Mouse (Mus musculus): Measurements from ENCODE around the gene Cpne5.
"Not testable (repeated sequence)": the region's sequence is repeated elsewhere in the genome, so short reads cannot be mapped to it uniquely, and the experiment has no call there.

Cpne5 gene

DNA sequence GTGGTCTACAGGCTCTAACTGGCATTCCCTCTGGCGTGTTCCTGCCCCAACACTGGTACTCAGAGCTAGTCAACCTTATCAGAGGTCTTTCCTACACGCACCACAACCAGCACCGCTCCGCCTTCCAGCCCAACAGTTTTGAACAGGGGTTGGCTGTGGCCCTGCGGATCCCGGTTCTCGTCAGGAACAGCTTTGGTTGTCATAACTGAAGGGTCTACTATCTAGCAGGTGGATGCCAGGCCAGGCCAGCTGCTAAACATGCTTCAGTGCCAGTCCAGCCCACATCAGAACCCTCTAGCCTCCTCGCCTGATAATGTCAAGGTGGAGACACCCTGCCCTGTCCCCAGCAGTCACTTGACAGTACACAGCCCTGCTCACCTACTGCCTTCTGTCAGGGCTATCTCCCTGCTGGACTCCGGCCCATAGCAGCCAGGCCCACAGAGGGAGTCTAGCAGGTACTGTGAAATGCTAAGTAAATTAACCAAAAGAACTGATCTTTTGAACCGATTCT lies 19.1 kb upstream of the Cpne5 start:
- no peak for DNase-seq (ENCODE audit: low spot score in 2 of 2)

GRCm38 (mm10) chr17:29256507-29256906 lies 18.5 kb upstream of the Cpne5 start:
- DNase-seq (ENCODE audit: low spot score in 2 of 2), result no peak

DNA sequence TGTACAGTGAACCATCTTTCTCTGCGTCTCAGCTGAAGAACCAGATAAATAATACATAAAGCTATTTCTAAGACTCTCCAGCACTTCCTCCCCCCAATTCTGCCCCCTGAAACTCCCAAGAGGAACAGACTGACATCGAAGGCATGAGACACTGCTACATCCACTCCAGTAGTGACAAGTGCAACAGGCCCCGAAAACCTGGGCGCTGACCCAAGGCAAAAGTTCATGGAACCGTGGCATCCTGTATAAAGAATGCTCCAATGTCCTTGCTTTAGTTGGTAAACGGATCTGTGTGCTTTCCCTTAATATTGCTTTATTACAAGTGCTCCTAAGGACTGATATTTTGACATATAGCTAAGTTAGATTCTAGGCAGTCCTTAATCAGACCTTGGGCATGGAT lies 16.8 kb upstream of the Cpne5 start:
- not testable (repeated sequence) for DNase-seq (ENCODE audit: low spot score in 2 of 2)

DNA sequence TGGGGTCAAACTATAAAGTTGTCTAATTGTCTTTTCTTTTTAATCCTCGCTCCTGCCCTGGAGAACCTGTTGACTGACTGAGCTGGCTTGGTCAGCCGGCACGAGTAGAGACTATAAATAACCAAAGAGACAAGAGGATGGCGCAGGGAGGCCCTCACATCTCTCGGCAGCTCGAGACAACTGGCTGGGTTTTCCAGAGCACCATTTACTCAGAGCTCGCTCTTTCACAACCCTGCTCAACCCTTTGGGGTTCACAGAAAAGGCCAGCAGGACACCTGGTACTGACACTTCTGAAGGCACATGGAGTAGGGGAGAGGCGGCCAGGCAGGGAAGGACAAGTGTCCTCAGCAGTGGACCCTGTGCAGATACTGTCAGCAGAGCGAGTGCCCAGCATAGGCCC lies 15.7 kb upstream of the Cpne5 start:
- DNase-seq (ENCODE audit: low spot score in 2 of 2), result no peak

GRCm38 (mm10) chr17:29253236-29253635 lies 15.3 kb upstream of the Cpne5 start:
- no peak for DNase-seq (ENCODE audit: low spot score in 2 of 2)

GRCm38 (mm10) chr17:29251608-29252390 lies 13.8 kb upstream of the Cpne5 start:
- DNase-seq (ENCODE audit: low spot score in 2 of 2), result no peak

GRCm38 (mm10) chr17:29251006-29251405 lies 13.0 kb upstream of the Cpne5 start:
- not testable (repeated sequence) for DNase-seq (ENCODE audit: low spot score in 2 of 2)

DNA sequence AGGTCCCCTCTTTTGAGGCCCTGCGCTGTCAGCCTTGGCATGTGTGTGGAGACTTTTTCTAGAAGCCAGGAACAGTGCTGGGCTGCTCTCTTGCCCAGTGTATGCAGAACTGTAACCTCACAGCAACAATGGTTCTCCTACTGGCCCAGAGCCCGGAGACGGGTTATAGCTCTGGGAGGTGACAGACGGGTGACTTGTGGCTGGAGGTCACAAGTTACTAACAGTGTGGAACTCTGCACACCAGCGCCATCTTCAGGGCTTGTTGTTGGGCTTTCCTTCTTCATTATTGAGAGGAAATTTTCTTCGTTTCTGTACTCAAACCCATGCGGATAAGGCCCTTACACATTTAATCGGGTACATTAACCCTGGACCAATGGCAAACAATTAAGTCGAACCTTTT lies 11.5 kb upstream of the Cpne5 start:
- no peak for DNase-seq (ENCODE audit: low spot score in 2 of 2)

DNA sequence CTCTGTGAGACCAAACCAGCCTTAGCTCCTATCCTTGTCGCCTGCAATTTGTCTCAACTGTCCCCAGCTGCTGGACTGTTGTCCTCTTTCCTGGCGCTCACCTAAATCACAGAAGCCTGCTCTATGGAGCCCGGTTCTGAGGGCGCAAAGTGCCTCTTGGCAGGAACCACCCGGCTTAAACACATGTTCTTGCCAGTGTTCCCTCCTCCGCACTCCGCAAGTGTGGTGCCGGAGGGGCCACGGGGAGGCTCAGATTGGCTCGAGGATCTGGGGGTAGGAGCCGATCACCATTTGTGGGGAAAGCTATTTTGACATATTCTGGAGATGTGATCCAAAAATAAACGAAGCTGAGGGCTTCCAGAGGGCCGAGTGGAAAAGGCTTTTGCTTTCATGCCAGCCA lies 9.9 kb upstream of the Cpne5 start:
- no peak for DNase-seq (ENCODE audit: low spot score in 2 of 2)

- peak in 1 of 2 experiments; percentile 38 for DNase-seq (ENCODE audit: low spot score in 2 of 2)
These were observed 8.6 kb upstream of the Cpne5 start for GRCm38 (mm10) chr17:29246602-29247001.

- peak; percentile 28 to 44 for DNase-seq (ENCODE audit: low spot score in 2 of 2)
These were observed 7.8 kb upstream of the Cpne5 start for GRCm38 (mm10) chr17:29245725-29246124.

DNA sequence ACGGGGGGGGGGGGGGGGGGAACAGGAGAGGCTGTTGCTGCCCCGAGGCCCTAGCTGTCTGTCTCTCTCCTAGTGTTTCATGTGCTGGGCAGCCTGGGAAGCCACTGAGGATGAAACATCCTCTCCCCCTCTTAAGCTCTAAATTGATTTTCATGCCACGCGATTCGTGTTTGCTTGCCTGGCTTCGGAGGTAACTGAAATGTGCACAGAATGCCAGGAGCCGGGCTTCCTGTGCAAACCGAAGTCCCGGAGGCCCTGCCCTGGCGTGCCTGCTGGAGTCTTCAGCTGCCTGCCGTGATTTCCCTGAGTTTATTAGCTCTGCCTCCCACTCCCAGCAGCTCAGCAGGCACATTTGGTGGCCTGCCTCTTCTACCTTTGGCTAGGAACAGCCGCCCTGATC lies 6.9 kb upstream of the Cpne5 start:
- DNase-seq (ENCODE audit: low spot score in 2 of 2), result no peak

DNA sequence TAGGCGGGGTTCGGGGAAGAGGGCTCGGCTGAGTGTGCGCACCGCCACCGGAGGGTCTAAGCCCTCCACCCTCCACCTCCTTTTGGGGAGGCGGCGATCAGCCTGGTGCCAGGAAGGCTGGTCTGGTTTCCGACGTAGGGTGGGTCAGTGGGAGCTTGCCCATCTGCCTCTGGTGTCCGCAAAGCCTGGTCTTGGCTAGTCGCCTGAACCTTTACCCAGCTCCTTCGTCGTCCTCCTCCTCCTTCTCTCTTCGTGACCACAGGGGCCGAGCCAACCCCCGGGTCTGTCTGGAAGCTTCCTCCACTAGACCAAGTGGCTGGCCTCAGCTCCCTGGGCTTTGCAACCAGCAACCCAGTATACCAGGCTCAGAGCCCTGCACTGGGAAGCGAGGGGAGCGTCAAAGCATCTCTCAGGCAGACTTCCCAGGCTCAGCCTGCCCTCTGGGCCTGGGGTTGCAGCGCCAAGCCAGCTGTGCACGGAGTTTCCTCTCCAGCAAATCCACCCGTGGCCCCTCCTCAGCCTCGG lies 516 bp upstream of the Cpne5 start:
- no peak for DNase-seq (ENCODE audit: low spot score in 2 of 2)

DNA sequence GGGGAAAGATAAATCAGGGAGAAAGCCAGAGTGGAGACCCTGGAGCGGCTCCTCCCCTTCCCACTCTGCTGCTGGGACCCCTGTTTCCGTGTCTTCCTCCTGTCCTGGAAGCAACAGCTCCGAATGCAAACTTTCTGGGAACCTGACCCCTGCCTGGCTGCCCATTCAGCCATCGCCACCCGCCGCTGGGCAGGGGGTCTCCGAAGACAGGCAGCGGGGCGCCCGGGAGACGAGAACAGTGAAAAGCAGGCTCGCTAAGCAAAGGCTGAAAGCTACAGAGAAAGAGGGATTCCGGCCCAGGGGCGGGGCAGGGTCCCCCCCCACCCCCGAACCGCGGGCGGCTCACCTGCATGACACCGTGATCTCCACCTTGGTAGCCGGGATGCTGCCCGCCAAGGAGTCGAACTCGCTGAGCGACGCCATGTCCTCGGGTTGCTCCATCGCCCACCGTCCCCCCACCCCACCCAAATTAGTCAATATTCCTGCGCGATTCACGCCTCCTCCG lies 648 bp downstream of the Cpne5 start:
- no peak for DNase-seq (ENCODE audit: low spot score in 2 of 2)

DNA sequence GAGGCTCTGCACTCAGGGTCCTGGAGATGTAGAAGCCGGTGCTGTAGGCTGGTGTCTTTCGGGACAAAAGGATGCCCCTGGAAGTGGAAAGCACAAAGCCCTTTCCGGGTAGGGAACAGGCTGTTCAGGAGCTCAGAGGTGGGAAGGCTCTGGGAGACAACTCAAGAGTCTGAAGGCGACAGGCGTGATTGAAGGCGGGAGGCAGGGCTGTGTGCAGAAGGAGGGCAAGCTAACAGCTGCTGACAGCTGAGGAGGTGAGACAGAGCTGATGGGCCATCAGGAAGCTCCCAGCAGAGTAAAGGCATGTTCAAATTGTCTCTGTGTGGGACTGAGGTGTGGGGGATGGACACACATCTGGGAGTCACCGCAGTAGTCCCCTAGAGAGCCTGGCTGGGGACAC lies 1.9 kb downstream of the Cpne5 start:
- DNase-seq (ENCODE audit: low spot score in 2 of 2), result no peak

GRCm38 (mm10) chr17:29231109-29231508 lies 6.9 kb downstream of the Cpne5 start:
- no peak for DNase-seq (ENCODE audit: low spot score in 2 of 2)

- DNase-seq (ENCODE audit: low spot score in 2 of 2), result no peak
These were observed 17.3 kb downstream of the Cpne5 start for GRCm38 (mm10) chr17:29220631-29221030.

GRCm38 (mm10) chr17:29218017-29218416 lies 19.9 kb downstream of the Cpne5 start:
- DNase-seq (ENCODE audit: low spot score in 2 of 2), result no peak

- no peak for DNase-seq (ENCODE audit: low spot score in 2 of 2)
These were observed 21.9 kb downstream of the Cpne5 start for GRCm38 (mm10) chr17:29216078-29216477.

DNA sequence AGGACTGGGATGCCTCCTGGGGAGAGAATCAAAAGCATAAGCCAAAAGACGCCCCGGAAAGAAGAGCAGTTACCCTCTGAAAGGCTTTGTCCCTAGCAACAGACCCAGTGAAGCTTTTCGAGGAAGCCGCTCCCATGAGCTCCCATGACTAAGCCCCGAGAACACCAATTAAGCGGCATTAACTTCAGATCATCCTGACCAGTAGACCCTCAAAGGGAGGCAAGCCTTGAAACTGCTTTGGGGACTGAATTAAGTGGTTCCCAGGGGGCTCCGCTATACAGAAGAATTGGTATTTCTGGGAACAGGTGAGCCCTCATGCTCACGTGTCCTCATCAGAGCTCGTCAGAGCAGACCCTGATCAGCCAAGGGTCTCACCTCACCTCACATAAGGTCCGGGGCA lies 23.3 kb downstream of the Cpne5 start:
- no peak for DNase-seq (ENCODE audit: low spot score in 2 of 2)

- no peak for DNase-seq (ENCODE audit: low spot score in 2 of 2)
These were observed 23.8 kb downstream of the Cpne5 start for GRCm38 (mm10) chr17:29214193-29214456.

DNA sequence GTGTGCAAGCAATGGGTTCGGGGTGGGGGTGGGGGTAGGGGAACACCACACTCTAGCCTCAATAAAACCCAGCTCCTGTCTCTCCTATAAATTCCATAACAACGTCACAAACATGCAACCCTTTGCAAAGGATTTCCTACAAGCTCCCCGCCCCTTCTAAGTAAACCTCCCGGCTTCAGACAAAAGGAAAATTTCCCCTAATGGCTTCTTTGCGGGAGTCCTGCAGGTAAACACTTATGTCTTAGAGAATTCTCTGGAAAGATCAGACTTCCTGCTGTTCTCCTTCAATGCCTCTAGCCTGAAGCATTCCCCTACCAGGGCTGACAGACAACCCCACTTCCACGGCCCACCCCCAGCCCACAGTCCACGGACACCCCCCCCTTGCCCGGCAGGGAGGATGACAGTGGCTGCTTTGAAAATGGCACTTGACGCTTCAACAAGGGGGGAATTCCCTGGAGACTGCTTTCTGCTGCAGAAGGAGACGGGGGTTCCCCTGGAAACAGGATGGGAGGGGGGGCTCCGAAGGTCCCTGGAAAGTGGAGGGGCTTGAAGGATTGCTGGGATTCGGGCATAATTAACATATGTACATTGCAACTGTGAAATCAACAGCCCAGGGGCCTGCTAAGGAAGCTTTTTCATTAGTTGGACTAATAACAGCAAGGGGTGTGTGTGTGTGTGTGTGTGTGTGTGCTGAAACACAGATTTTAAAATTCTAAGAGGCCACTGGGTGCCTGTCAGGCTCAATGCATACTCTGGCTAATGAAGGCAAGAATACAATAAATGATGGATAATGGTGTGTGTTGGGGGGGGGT lies 24.4 kb downstream of the Cpne5 start:
- DNase-seq (ENCODE audit: low spot score in 2 of 2), result no peak

- no peak for DNase-seq (ENCODE audit: low spot score in 2 of 2)
These were observed 26.1 kb downstream of the Cpne5 start for GRCm38 (mm10) chr17:29211836-29212235.
